Mouse (Mus musculus): ENCODE results near the gene Sec14l5. TPM values are rescaled to one million over a fixed set of nuclear protein-coding genes. Genes with fewer than 3 reads are reported as not detected.

The Sec14l5 gene
- total and polyA plus RNA-seq, 2 experiments from 2014 or later, result 0.08 to 0.48 TPM

- Histone ChIP-seq H3K4me1 (ENCODE audit: insufficient read depth) (no peaks in the 10 kb centered on the region), H3K27ac (ENCODE audit: low read depth, low read length) (no peak overlapping the region), H3K9ac (no peak overlapping the region), H3K9me3 (ENCODE audit: low read length) (no peaks in the 10 kb centered on the region), H3K4me3 (ENCODE audit: low read depth, low read length) (no peak overlapping the region), H3K27me3 (ENCODE audit: insufficient read depth, low read length) (peaks cover 28% of the 10 kb centered on the region), H3K4me2 (ENCODE audit: low read depth) (no peak overlapping the region), H3K36me3 (ENCODE audit: insufficient read depth) (no peaks in the 10 kb centered on the region)
- ATAC-seq (no peak), DNase-seq (no peak)
- 75% methylated on average over 8 of the region's 8 CpGs for WGBS
- no peak for TF ChIP-seq CTCF (IDR thresholded peaks at IDR 0.05; ENCODE audit: low read depth)
Measured at GRCm38 (mm10) chr16:5135551-5136261, 11.2 kb upstream of the Sec14l5 start.

GRCm38 (mm10) chr16:5136505-5136904 lies 10.4 kb upstream of the Sec14l5 start:
- no peak overlapping the region for H3K4me3 ChIP-seq (ENCODE audit: low read depth, low read length)
- no peaks in the 10 kb centered on the region for H3K36me3 ChIP-seq (ENCODE audit: insufficient read depth)
- no peak for ATAC-seq
- no peak overlapping the region for H3K27ac ChIP-seq (ENCODE audit: low read depth, low read length)
- H3K4me2 ChIP-seq (ENCODE audit: low read depth), result no peak overlapping the region
- DNase-seq, result no peak
- no peaks in the 10 kb centered on the region for H3K9me3 ChIP-seq (ENCODE audit: low read length)
- H3K27me3 ChIP-seq (ENCODE audit: insufficient read depth, low read length), result peaks cover 20% of the 10 kb centered on the region
- no peaks in the 10 kb centered on the region for H3K4me1 ChIP-seq (ENCODE audit: insufficient read depth)
- 39% methylated on average over 4 of the region's 4 CpGs for WGBS
- H3K9ac ChIP-seq, result no peak overlapping the region
- no peak for TF ChIP-seq CTCF (IDR thresholded peaks at IDR 0.05; ENCODE audit: low read depth)

DNA sequence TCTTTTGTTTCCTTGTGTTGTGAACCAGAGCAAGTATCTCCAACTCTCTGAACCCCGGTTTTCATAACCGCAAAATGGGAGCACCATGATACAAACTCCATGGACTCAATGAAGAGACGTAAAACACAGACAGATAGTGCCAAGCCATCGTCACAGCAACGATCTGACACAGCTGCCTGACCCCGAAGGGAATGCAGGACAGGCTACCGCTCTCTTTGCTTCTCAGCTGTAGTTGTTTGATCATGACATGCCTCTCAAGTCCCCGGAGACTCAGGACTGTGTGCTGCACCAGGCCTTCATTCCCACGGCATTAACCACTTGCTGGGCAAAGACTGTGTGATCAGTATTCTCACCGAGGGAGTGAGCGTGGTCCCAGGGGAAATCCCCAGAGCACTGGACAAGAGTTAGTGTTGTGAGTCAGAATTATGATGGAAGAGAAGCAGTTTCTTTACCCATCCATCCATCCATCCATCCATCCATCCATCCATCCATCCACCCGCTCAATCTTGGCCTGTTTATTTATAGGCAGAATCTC lies 9.8 kb upstream of the Sec14l5 start:
- WGBS, result 79% methylated on average over 12 of the region's 12 CpGs
- no peaks in the 10 kb centered on the region for H3K9me3 ChIP-seq (ENCODE audit: low read length)
- H3K36me3 ChIP-seq (ENCODE audit: insufficient read depth), result no peaks in the 10 kb centered on the region
- no peak overlapping the region for H3K27ac ChIP-seq (ENCODE audit: low read depth, low read length)
- no peak for ATAC-seq
- H3K4me1 ChIP-seq (ENCODE audit: insufficient read depth), result no peaks in the 10 kb centered on the region
- no peak overlapping the region for H3K4me2 ChIP-seq (ENCODE audit: low read depth)
- DNase-seq, result no peak
- H3K4me3 ChIP-seq (ENCODE audit: low read depth, low read length), result no peak overlapping the region
- TF ChIP-seq CTCF (IDR thresholded peaks at IDR 0.05; ENCODE audit: low read depth), result no peak
- H3K27me3 ChIP-seq (ENCODE audit: insufficient read depth, low read length), result peaks cover 14% of the 10 kb centered on the region
- H3K9ac ChIP-seq, result no peak overlapping the region

DNA sequence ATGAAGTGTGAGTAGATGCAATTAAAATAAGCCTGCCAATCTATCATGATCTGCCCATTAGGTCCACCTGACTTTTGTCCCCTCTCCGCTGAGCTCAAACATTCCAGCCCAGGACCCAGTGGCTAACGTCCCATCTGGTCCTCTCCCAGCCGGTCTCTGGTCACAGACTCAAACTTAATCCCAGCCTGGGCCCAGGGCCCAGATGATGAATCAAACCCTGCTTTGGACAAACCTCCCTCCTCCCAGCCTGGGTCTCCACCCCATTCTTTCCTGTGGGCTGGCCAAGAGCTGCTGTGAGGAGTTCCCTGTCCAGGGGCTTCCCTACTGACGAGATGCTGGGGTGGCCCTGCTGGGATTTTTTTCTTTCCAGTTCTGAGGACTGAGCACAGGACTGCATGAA lies 7.2 kb upstream of the Sec14l5 start:
- Histone ChIP-seq H3K36me3 (ENCODE audit: insufficient read depth) (no peaks in the 10 kb centered on the region), H3K9me3 (ENCODE audit: low read length) (no peaks in the 10 kb centered on the region), H3K9ac (no peak overlapping the region), H3K4me2 (ENCODE audit: low read depth) (no peak overlapping the region), H3K4me3 (ENCODE audit: low read depth, low read length) (no peak overlapping the region), H3K4me1 (ENCODE audit: insufficient read depth) (no peaks in the 10 kb centered on the region), H3K27ac (ENCODE audit: low read depth, low read length) (no peak overlapping the region), H3K27me3 (ENCODE audit: insufficient read depth, low read length) (no peaks in the 10 kb centered on the region; the same call in 1 of the 2 replicates)
- no peak for TF ChIP-seq CTCF (IDR thresholded peaks at IDR 0.05; ENCODE audit: low read depth)
- DNase-seq, result no peak
- no peak for ATAC-seq
- 43% methylated on average over 4 of the region's 4 CpGs for WGBS

DNA sequence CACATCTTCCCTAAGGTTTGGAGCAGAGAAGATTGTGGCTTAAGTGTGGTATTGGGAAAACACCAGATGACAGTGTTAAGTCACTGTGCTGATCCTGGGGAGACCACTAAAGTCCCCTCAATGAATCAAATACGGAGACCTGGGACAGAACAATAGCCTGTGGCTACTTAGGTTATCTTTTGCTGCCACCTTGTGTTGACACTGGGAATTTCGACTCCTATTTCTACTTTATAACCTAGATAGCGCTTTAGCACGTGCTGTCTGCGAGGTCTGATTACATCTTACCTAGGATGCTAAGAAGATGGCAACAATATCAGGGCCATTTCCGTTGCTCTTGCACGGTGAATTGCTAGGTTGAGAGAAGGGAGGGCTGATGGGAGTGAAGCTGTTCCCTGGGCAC lies 1.3 kb upstream of the Sec14l5 start:
- Histone ChIP-seq H3K36me3 (ENCODE audit: insufficient read depth) (no peaks in the 10 kb centered on the region), H3K27me3 (ENCODE audit: insufficient read depth, low read length) (peaks cover 8% of the 10 kb centered on the region; the same call in 1 of the 2 replicates), H3K4me1 (ENCODE audit: insufficient read depth) (no peaks in the 10 kb centered on the region), H3K9ac (no peak overlapping the region), H3K4me2 (ENCODE audit: low read depth) (peak overlapping the region; percentile 60), H3K27ac (ENCODE audit: low read depth, low read length) (no peak overlapping the region), H3K9me3 (ENCODE audit: low read length) (no peaks in the 10 kb centered on the region), H3K4me3 (ENCODE audit: low read depth, low read length) (peak overlapping the region; percentile 5; the same call in 1 of the 2 replicates)
- peak; percentile 88 for TF ChIP-seq CTCF (IDR thresholded peaks at IDR 0.05; ENCODE audit: low read depth)
- peak; percentile 94 for DNase-seq
- 0% methylated on average over 7 of the region's 7 CpGs for WGBS
- ATAC-seq, result peak; percentile 87

DNA sequence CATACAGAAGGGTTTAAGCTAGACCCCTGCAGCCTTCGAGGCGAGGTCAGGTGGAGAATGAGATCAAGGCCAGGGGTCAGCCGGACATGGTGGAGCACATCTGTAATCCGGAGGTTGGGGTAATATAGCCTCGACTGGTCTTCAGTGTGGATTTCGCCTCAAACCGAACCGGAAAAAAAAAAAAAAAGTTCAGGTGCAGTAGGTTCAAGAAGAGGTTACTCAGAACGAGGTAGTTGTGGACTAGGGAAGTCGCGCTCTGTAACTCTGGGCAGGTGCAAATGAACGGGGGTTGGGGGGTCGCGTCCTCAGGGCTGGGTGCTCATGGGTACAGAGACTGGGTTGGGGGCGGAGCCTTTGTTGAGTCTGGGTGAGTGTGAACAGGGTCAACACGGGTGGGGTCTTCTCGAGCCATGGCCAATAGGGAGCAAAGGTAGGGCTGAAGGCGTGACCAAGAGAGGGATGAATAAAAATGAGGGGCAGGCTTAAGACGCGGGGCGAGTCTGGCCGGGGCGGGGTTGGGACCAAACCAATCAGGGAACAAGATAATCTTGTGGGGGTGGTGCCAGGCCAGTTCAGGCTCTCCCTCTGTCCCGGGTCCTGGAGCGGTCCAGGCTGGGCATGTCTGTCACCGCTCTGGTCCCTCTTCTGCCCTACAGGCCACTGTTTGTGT lies 407 bp upstream of the Sec14l5 start:
- Histone ChIP-seq H3K4me3 (ENCODE audit: low read depth, low read length) (peak overlapping the region; percentile 36), H3K27me3 (ENCODE audit: insufficient read depth, low read length) (peaks cover 8% of the 10 kb centered on the region; the same call in 1 of the 2 replicates), H3K4me2 (ENCODE audit: low read depth) (peak overlapping the region; percentile 60), H3K9me3 (ENCODE audit: low read length) (no peaks in the 10 kb centered on the region), H3K9ac (peak overlapping the region; percentile 10; the same call in 1 of the 2 replicates), H3K4me1 (ENCODE audit: insufficient read depth) (no peaks in the 10 kb centered on the region), H3K27ac (ENCODE audit: low read depth, low read length) (no peak overlapping the region), H3K36me3 (ENCODE audit: insufficient read depth) (no peaks in the 10 kb centered on the region)
- ATAC-seq (peak; percentile 60), DNase-seq (peak; percentile 40)
- TF ChIP-seq CTCF (IDR thresholded peaks at IDR 0.05; ENCODE audit: low read depth), result no peak
- 3% methylated on average over 26 of the region's 26 CpGs for WGBS

DNA sequence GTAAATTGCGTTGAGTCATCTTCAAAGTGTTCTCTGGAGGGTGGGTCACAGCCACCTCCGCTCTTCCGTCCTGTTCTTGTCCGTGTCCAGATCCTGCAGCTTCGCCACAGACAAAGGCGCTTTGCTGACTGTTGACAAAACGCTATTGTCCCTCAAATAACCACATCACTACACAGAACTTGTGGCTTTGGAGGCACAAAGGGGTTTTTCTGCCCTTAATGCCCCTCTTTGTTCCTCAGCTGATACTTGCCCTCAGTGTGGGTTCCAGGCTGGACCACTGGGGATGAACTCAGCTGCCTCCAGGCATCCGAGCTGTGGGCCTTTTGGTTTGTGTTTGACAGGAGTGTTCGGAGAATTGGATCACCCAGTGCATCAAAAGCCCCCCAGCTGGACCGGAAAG lies 3.6 kb downstream of the Sec14l5 start:
- no peak overlapping the region for H3K4me2 ChIP-seq (ENCODE audit: low read depth)
- TF ChIP-seq CTCF (IDR thresholded peaks at IDR 0.05; ENCODE audit: low read depth), result no peak
- no peak overlapping the region for H3K9ac ChIP-seq
- no peak overlapping the region for H3K27ac ChIP-seq (ENCODE audit: low read depth, low read length)
- no peak overlapping the region for H3K4me3 ChIP-seq (ENCODE audit: low read depth, low read length)
- no peaks in the 10 kb centered on the region for H3K36me3 ChIP-seq (ENCODE audit: insufficient read depth)
- H3K9me3 ChIP-seq (ENCODE audit: low read length), result no peaks in the 10 kb centered on the region
- DNase-seq (no peak), ATAC-seq (no peak)
- H3K27me3 ChIP-seq (ENCODE audit: insufficient read depth, low read length), result peaks cover 8% of the 10 kb centered on the region; the same call in 1 of the 2 replicates
- WGBS, result 70% methylated on average over 10 of the region's 10 CpGs
- no peaks in the 10 kb centered on the region for H3K4me1 ChIP-seq (ENCODE audit: insufficient read depth)

Measured in forebrain, postnatal 0 days (tissue).